Mouse (Mus musculus) left cerebral cortex, postnatal 14 days (tissue): Measurements from ENCODE around the gene Tcf15. TPM values are rescaled to one million over a fixed set of nuclear protein-coding genes. Genes with fewer than 3 reads are reported as not detected.

Source experiments
- DNase-seq, 2 experiments: peaks; one replicate each; pipeline ENCODE4 v3.0.0; 2021 to 2022; ENCODE audit warnings: low spot score in 2 of 2, mixed read lengths in 1 of 2
- intact Hi-C: fragments of 180-260 bp; cut with DNase I; formaldehyde crosslinking; loops from one replicate; pipeline ENCODE4 v1.15.1; 2025
- long read RNA-seq, 2 experiments: library from polyadenylated mRNA; stranded (forward); transcript quantifications; one replicate each; pipeline ENCODE4 v2.0.0; 2021
- total RNA-seq, 2 experiments: library from RNA; stranded (reverse); gene quantifications; 2 replicates each; pipeline ENCODE4 v1.2.3; 2021

The Tcf15 gene
- total RNA-seq, result 1 to 10 TPM in 1 of 2 experiments, under 1 TPM in 1; 0.75 to 1.2 TPM
- long read RNA-seq, experiment 1, partial matches to known transcripts, result 1 of 2 reads
- long read RNA-seq, experiment 1, other reads (novel, unspliced or antisense), result 0 of 2 reads
- long read RNA-seq, experiment 2, result 0 reads

- intact Hi-C loops, result no loop called here
- no peak for DNase-seq
Measured at GRCm38 (mm10) chr2:152143279-152144157, at the start of gene Tcf15. Gene Tcf15 (plus strand): TSS chr2:152143561.

- intact Hi-C loops, result no loop called here
- no peak for DNase-seq
Measured at GRCm38 (mm10) chr2:152094856-152095545, 48.4 kb upstream of the Tcf15 start.

- DNase-seq, result no peak
- intact Hi-C loops, result no loop called here
Measured at GRCm38 (mm10) chr2:152096922-152097321, 46.4 kb upstream of the Tcf15 start.

- intact Hi-C loops, result no loop called here
- DNase-seq, result no peak
Measured at GRCm38 (mm10) chr2:152097916-152098315, 45.4 kb upstream of the Tcf15 start.

- no peak for DNase-seq
- intact Hi-C loops, result no loop called here
Measured at GRCm38 (mm10) chr2:152099538-152099937, 43.8 kb upstream of the Tcf15 start.

GRCm38 (mm10) chr2:152101761-152102160, 41.6 kb upstream of the Tcf15 start:
- DNase-seq, result peak; percentile 50 to 81
- intact Hi-C loops, result no loop called here

GRCm38 (mm10) chr2:152102369-152102768, 41.0 kb upstream of the Tcf15 start:
- DNase-seq, result peak in 1 of 2 experiments; percentile 61
- intact Hi-C loops, result no loop called here

GRCm38 (mm10) chr2:152104711-152105317, 38.5 kb upstream of the Tcf15 start:
- intact Hi-C loops, result no loop called here
- DNase-seq, result no peak

GRCm38 (mm10) chr2:152105318-152106224, 37.8 kb upstream of the Tcf15 start, which contains the start of gene Srxn1:
Gene Srxn1 (plus strand): TSS chr2:152105516.
- DNase-seq, result peak; percentile 78 to 83
- intact Hi-C loops, result no loop called here

GRCm38 (mm10) chr2:152106225-152106595, 37.2 kb upstream of the Tcf15 start:
- intact Hi-C loops, result no loop called here
- no peak for DNase-seq

- DNase-seq, result no peak
- intact Hi-C loops, result no loop called here
Measured at GRCm38 (mm10) chr2:152106597-152106996, 36.8 kb upstream of the Tcf15 start.

- intact Hi-C loops, result no loop called here
Measured at GRCm38 (mm10) chr2:152108702-152109101, 34.7 kb upstream of the Tcf15 start.

GRCm38 (mm10) chr2:152109386-152109785, 34.0 kb upstream of the Tcf15 start:
- DNase-seq, result no peak
- intact Hi-C loops, result no loop called here

More at GRCm38 (mm10) chr2:152108702-152109101, 34.7 kb upstream of the Tcf15 start:
- DNase-seq, result no peak

GRCm38 (mm10) chr2:152111311-152111710, 32.0 kb upstream of the Tcf15 start:
- DNase-seq, result peak; percentile 41 to 53
- intact Hi-C loops, result no loop called here

GRCm38 (mm10) chr2:152111920-152112319, 31.4 kb upstream of the Tcf15 start:
- peak; percentile 95 to 97 for DNase-seq
- intact Hi-C loops, result loop anchor here (2.0 kb wide), 1 partner anchor 85 kb away; no protein-coding TSS in a partner anchor

GRCm38 (mm10) chr2:152112490-152112889, 30.9 kb upstream of the Tcf15 start:
- no peak for DNase-seq
- intact Hi-C loops, result loop anchor here (2.0 kb wide), 1 partner anchor 84 kb away; no protein-coding TSS in a partner anchor

GRCm38 (mm10) chr2:152112970-152113369, 30.4 kb upstream of the Tcf15 start:
- DNase-seq, result peak in 1 of 2 experiments; percentile 43
- intact Hi-C loops, result loop anchor here (2.0 kb wide), 1 partner anchor 84 kb away; no protein-coding TSS in a partner anchor

- DNase-seq, result no peak
- intact Hi-C loops, result no loop called here
Measured at GRCm38 (mm10) chr2:152114057-152114975, 29.0 kb upstream of the Tcf15 start.
